Mouse (Mus musculus): ENCODE data around the gene Ramp1.

GRCm38 (mm10) chr1:91272260-91272659, 92.6 kb downstream of the Ramp1 start:
- no peak for TF ChIP-seq CTCF (IDR thresholded peaks at IDR 0.05; ENCODE audit: borderline replicate concordance, control insufficient read depth, extremely low read depth, insufficient read depth, low read length, poor library complexity)
- TF ChIP-seq POLR2A (IDR thresholded peaks at IDR 0.05; ENCODE audit: control insufficient read depth, extremely low read depth, insufficient read depth, low read length, poor library complexity) = no peak

Measured in thymus, adult 2 months (tissue).